Mouse (Mus musculus) E14TG2a.4 (cell line): ENCODE results near the gene Smim11.

Experiments
- CTCF ChIP-seq: conservative IDR thresholded peaks from 2 replicates; pipeline ENCODE4 v1.5.1; 2014; ENCODE audit warnings: low read length
- NANOG ChIP-seq: IDR thresholded peaks from 2 replicates; pipeline ENCODE4 v1.6.1; 2014; ENCODE audit warnings: borderline replicate concordance, low read length, mixed read lengths
- POU5F1 ChIP-seq: IDR thresholded peaks from 2 replicates; pipeline ENCODE4 v1.6.1; 2014; ENCODE audit warnings: low read length, borderline replicate concordance

DNA sequence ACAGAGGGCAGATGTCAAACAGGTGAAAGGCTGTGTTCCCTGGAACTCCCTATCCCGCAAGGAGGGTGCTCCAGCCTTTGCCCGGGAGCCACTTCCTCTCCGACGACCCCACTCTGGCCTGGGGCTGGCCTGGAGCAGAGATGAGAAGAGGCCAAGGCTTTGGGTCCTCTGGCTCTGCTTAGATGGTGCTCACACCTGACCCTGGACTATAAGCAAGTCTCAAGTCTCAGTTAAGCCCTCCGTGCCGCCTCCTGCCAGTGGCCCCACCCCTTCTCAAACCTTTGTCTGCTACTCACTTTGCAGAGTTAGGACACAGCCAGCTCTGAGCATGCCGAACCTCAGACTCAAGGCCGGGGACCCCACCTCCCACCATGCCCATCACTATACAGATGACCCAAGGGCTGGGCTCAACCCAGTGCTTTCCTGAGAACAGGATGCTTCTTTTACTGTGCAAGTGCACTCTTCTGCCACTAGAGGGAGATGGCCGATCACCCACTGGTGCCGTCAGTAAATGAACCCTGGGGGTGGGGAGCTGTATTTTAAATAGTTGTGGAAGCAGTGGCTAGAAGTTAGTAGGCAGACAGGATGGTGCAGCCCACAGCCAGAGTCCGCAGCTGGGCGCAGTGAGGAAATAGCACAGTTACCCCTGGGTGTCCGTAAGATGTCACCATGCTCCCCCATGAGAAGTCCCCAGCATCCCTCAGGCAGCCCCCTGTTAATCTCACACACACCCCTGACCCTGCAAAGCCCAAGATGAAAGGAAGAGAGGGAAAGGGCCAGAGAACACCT is 13.1 kb downstream of the Smim11 start:
- TF ChIP-seq CTCF (peak; percentile 93), POU5F1 (no peak), NANOG (no peak)
